Mouse (Mus musculus) heart, embryonic 15.5 days (tissue): ENCODE measurements around the gene Arf6. TPM values are rescaled to one million over a fixed set of nuclear protein-coding genes. Genes with fewer than 3 reads are reported as not detected.
"Not testable (repeated sequence)": the region's sequence is repeated elsewhere in the genome, so short reads cannot be mapped to it uniquely, and the experiment has no call there.

Source experiments
- ATAC-seq: fragments of 200-750 bp; cut with Nextera tagmentation; replicated peaks from 2 replicates; pipeline ENCODE4 v1.8.0; 2017; ENCODE audit warnings: low read depth, moderate TSS enrichment; ENCODE audit not compliant: insufficient number of reproducible peaks, insufficient read depth, low FRiP score
- H3K27ac ChIP-seq: fragments of 300-500 bp; sonication (generic); 2 replicates; pipeline ENCODE4 v1.5.1; 2015; ENCODE audit warnings: mild to moderate bottlenecking, inconsistent platforms
- H3K27me3 ChIP-seq: fragments of 300-500 bp; sonication (generic); 2 replicates; pipeline ENCODE4 v1.6.1; 2015; ENCODE audit warnings: inconsistent platforms
- H3K36me3 ChIP-seq: fragments of 300-500 bp; sonication (generic); 2 replicates; pipeline ENCODE4 v1.6.1; 2015; ENCODE audit warnings: mild to moderate bottlenecking, inconsistent platforms
- H3K4me1 ChIP-seq: fragments of 300-500 bp; sonication (generic); replicated peaks from 2 replicates; pipeline ENCODE4 v1.6.1; 2015; ENCODE audit warnings: inconsistent platforms
- H3K4me2 ChIP-seq: fragments of 300-500 bp; sonication (generic); 2 replicates; pipeline ENCODE4 v1.6.1; 2015; ENCODE audit warnings: inconsistent platforms, mild to moderate bottlenecking, moderate library complexity
- H3K4me3 ChIP-seq: fragments of 300-500 bp; sonication (generic); 2 replicates; pipeline ENCODE4 v1.5.1; 2015; ENCODE audit warnings: mild to moderate bottlenecking, inconsistent platforms
- H3K9ac ChIP-seq: fragments of 300-500 bp; sonication (generic); 2 replicates; pipeline ENCODE4 v1.6.1; 2015; ENCODE audit warnings: mild to moderate bottlenecking, inconsistent platforms
- H3K9me3 ChIP-seq: fragments of 300-500 bp; sonication (generic); replicated peaks from 2 replicates; pipeline ENCODE4 v1.6.1; 2016; ENCODE audit warnings: inconsistent platforms
- WGBS: fragments of 180-500 bp; shearing (Covaris S2); methylation state at CpG from one replicate; pipeline ENCODE4 v1.1.7; 2015; ENCODE audit warnings: mixed read lengths; 5-methylcytosine and 5-hydroxymethylcytosine counted together
- polyA plus RNA-seq: library from polyadenylated mRNA; unstranded; fragments of >200 nt; fragmentation: Nextera tagmentation; extraction: Ambion mirVana; gene quantifications from 2 replicates; pipeline ENCODE4 v1.2.1, GENCODE M21; 2015

Gene Arf6
- polyA plus RNA-seq, 1 experiment from 2014 or later, result 38.2 TPM

DNA sequence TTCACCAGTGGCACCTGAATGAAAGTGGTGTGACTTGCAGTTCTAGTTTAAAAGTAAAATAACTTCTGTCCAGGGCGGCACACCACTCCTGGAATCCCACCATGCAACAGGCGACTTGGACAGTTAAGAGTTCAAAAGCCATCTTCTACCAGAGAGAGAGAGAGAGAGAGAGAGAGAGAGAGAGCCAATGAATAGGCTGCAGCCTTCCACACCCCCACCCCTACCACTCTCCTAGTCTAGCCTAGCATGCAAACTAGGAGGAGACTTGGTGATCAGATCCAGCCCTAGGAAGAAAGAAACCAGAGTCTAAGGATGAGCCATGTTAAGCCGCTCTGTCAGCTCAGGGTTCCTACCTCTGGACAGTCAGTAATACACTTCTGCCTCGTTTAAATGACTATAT lies 9.6 kb upstream of the Arf6 start:
- peak overlapping the region; percentile 76 for H3K4me2 ChIP-seq
- ATAC-seq, result no peak
- no peaks in the 10 kb centered on the region for H3K36me3 ChIP-seq
- H3K27me3 ChIP-seq, result no peaks in the 10 kb centered on the region
- peak overlapping the region; percentile 62 for H3K4me3 ChIP-seq
- no peaks in the 10 kb centered on the region for H3K9me3 ChIP-seq
- 43% methylated on average over 4 of the region's 4 CpGs for WGBS
- H3K4me1 ChIP-seq, result peaks cover 13% of the 10 kb centered on the region
- peak overlapping the region; percentile 21; the same call in 1 of the 2 replicates for H3K27ac ChIP-seq
- no peak overlapping the region for H3K9ac ChIP-seq

DNA sequence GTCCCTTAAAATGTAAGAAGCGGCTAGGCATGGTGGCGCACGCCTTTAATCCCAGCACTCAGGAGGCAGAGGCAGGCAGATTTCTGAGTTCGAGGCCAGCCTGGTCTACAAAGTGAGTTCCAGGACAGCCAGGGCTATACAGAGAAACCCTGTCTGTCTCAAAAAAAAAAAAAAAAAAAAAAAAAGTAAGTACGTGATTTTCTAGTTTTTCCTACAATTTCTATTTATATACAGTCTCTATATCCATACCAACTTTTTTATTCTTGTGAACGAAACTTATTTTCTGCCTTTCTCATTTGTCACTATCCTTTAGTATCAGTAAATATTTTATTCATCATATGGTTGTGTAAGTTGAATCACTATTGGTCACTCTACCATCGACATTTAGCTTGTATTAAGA lies 8.8 kb upstream of the Arf6 start:
- peaks cover 13% of the 10 kb centered on the region for H3K4me1 ChIP-seq
- H3K27me3 ChIP-seq, H3K4me2 ChIP-seq, H3K9ac ChIP-seq, H3K27ac ChIP-seq, H3K9me3 ChIP-seq, H3K36me3 ChIP-seq, H3K4me3 ChIP-seq, ATAC-seq: not testable (repeated sequence)
- WGBS, result 88% methylated on average over 7 of the region's 7 CpGs

DNA sequence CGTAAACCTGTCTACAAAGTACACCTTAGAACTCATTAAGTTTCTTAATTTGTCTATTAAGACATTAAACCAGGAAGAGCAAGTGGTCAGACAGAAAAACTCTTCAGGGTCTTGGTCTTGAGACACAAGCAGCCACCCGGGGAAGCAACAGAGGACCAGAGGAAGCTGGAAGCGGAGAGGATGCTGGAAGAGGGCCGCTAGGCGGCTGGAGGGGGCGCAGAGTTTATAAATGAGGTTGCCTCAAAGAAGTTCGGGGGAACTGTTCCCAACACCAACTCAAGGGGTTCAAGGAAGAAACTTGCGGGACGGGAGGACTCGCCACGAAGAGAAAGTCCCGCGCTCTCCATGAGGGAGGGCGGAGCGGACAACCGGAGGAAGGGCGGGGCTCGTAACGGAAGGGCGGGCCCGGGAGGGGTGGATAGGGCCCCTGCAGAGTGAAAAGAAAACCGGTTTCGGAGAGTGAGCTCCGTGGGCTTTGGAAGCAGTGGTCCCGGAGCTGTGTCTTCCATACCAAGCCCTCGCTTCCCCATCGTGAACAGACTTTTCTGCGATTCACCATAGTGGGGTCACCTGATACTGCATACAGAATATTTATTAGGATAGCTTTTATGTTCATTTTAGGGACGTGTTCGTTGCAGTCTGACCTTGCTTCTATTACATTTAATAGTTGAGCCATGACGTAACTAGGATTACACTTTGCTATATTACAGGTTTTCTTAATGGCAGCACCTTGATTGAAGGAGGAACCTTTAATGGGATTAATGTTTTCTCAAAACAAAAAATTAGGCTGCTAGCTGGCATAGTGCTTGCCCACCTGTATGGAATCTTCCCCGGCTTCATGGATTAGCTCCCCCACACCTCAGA lies 7.8 kb upstream of the Arf6 start:
- 5% methylated on average over 32 of the region's 32 CpGs for WGBS
- H3K4me2 ChIP-seq, result peak overlapping the region; percentile 64
- no peaks in the 10 kb centered on the region for H3K9me3 ChIP-seq
- no peaks in the 10 kb centered on the region for H3K27me3 ChIP-seq
- no peaks in the 10 kb centered on the region for H3K36me3 ChIP-seq
- ATAC-seq, result no peak; the same call in 1 of the 2 replicates
- H3K9ac ChIP-seq, result peak overlapping the region; percentile 61
- peak overlapping the region; percentile 62 for H3K4me3 ChIP-seq
- H3K27ac ChIP-seq, result peak overlapping the region; percentile 81
- H3K4me1 ChIP-seq, result peaks cover 13% of the 10 kb centered on the region

- no peak overlapping the region for H3K9ac ChIP-seq
- no peaks in the 10 kb centered on the region for H3K9me3 ChIP-seq
- H3K4me3 ChIP-seq, result no peak overlapping the region
- peaks cover 14% of the 10 kb centered on the region for H3K4me1 ChIP-seq
- 75% methylated on average over 7 of the region's 7 CpGs for WGBS
- no peak overlapping the region for H3K27ac ChIP-seq
- ATAC-seq, result no peak
- no peaks in the 10 kb centered on the region for H3K27me3 ChIP-seq
- no peak overlapping the region for H3K4me2 ChIP-seq
- H3K36me3 ChIP-seq, result no peaks in the 10 kb centered on the region
These were observed 6.2 kb upstream of the Arf6 start for GRCm38 (mm10) chr12:69365757-69366156.

DNA sequence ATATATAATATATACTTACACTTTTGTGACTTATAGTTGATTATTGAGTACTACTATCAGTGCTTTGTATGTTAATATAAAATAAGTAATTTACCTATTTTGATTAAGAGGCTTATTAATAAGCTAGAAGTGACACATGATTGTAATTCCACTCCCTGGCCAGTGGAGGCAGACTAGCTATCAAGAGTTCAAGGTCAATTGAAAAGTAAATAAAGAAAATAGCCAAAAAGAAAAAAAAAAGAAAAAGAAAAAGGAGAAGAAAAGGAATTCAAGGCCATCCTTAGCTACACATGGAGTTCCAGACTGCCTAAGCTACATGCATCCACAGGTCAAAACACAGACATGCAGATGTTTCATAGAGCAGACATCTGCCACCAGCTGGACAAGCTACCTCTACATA lies 5.5 kb upstream of the Arf6 start:
- Histone ChIP-seq H3K9ac (no peak overlapping the region), H3K4me3 (no peak overlapping the region), H3K4me1 (peaks cover 16% of the 10 kb centered on the region), H3K9me3 (no peaks in the 10 kb centered on the region), H3K27ac (no peak overlapping the region), H3K27me3 (no peaks in the 10 kb centered on the region), H3K4me2 (no peak overlapping the region), H3K36me3 (no peaks in the 10 kb centered on the region)
- no peak for ATAC-seq

DNA sequence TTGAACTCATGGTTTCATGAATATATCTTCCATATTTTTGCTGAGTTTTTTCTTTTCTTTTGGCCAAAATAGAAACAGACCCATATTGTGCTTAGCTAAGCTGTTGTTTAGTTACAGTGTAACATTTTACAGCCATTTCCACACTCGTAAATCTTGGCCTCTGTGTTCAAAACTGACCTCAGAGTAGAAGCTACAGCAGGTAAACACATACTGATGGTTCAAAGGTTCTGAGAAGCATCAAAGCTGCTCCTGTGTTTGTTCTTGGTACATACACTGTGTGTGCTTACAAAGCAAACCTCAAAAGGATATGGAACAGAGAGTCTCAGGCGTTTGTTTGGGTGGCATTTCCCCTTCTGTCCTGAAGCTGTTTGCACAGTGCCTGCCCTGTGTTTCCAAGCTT lies 4.4 kb upstream of the Arf6 start:
- Histone ChIP-seq H3K9me3 (no peaks in the 10 kb centered on the region), H3K27ac (no peak overlapping the region), H3K4me2 (no peak overlapping the region), H3K4me3 (no peak overlapping the region), H3K9ac (no peak overlapping the region), H3K27me3 (no peaks in the 10 kb centered on the region), H3K4me1 (peaks cover 10% of the 10 kb centered on the region), H3K36me3 (no peaks in the 10 kb centered on the region)
- no peak for ATAC-seq
- WGBS, result 52% methylated on average over 2 of the region's 2 CpGs

DNA sequence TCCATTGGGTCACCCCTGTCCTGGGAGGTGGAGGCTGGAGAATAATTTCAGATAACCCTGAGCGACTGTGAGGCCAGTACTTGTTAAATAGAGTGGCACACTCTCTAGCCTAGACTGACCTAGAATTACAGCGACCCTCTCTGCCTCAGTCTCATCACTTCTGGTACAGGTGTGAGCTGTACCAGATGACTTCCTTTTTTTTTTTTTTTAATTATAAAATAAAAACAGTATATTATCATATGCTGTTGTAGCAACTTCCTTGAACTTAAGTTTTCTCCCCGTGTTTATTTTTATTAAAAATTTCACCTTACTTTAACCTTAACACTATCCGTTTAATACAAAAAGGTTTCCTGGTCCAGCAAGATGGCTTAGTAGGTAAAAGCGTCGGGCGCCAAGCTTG lies 1.0 kb upstream of the Arf6 start:
- Histone ChIP-seq H3K27me3 (no peaks in the 10 kb centered on the region), H3K4me2 (peak overlapping the region; percentile 87), H3K4me1 (peaks cover 17% of the 10 kb centered on the region), H3K36me3 (no peaks in the 10 kb centered on the region; the same call in 1 of the 2 replicates), H3K4me3 (peak overlapping the region; percentile 98), H3K9me3 (no peaks in the 10 kb centered on the region), H3K9ac (peak overlapping the region; percentile 100), H3K27ac (peak overlapping the region; percentile 99)
- ATAC-seq, result no peak
- 10% methylated on average over 7 of the region's 7 CpGs for WGBS

- H3K27me3 ChIP-seq, result no peaks in the 10 kb centered on the region
- H3K4me1 ChIP-seq, result peaks cover 20% of the 10 kb centered on the region
- peak; percentile 78 for ATAC-seq
- H3K9me3 ChIP-seq, result no peaks in the 10 kb centered on the region
- peak overlapping the region; percentile 100 for H3K9ac ChIP-seq
- H3K27ac ChIP-seq, result peak overlapping the region; percentile 99
- WGBS, result 0% methylated on average over 24 of the region's 24 CpGs
- H3K4me2 ChIP-seq, result peak overlapping the region; percentile 87
- peak overlapping the region; percentile 98 for H3K4me3 ChIP-seq
- H3K36me3 ChIP-seq, result no peaks in the 10 kb centered on the region; the same call in 1 of the 2 replicates
These were observed 513 bp upstream of the Arf6 start for GRCm38 (mm10) chr12:69371421-69371853.

DNA sequence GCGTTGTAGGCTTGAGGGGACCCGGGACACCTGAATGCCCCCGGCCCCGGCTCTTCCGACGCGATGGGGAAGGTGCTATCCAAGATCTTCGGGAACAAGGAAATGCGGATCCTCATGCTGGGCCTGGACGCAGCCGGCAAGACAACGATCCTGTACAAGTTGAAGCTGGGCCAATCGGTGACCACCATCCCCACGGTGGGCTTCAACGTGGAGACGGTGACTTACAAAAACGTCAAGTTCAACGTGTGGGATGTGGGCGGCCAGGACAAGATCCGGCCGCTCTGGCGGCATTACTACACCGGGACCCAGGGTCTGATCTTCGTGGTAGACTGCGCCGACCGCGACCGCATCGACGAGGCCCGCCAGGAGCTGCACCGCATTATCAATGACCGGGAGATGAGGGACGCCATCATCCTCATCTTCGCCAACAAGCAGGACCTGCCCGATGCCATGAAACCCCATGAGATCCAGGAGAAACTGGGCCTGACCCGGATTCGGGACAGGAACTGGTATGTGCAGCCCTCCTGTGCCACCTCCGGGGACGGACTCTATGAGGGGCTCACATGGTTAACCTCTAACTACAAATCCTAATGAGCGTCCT lies 881 bp downstream of the Arf6 start:
- Histone ChIP-seq H3K4me1 (peaks cover 20% of the 10 kb centered on the region), H3K27me3 (no peaks in the 10 kb centered on the region), H3K9me3 (no peaks in the 10 kb centered on the region), H3K27ac (peak overlapping the region; percentile 99), H3K4me2 (peak overlapping the region; percentile 87), H3K9ac (peak overlapping the region; percentile 100), H3K36me3 (no peaks in the 10 kb centered on the region; the same call in 1 of the 2 replicates), H3K4me3 (peak overlapping the region; percentile 98)
- ATAC-seq, result no peak
- under 1% methylated on average over 42 of the region's 42 CpGs for WGBS

DNA sequence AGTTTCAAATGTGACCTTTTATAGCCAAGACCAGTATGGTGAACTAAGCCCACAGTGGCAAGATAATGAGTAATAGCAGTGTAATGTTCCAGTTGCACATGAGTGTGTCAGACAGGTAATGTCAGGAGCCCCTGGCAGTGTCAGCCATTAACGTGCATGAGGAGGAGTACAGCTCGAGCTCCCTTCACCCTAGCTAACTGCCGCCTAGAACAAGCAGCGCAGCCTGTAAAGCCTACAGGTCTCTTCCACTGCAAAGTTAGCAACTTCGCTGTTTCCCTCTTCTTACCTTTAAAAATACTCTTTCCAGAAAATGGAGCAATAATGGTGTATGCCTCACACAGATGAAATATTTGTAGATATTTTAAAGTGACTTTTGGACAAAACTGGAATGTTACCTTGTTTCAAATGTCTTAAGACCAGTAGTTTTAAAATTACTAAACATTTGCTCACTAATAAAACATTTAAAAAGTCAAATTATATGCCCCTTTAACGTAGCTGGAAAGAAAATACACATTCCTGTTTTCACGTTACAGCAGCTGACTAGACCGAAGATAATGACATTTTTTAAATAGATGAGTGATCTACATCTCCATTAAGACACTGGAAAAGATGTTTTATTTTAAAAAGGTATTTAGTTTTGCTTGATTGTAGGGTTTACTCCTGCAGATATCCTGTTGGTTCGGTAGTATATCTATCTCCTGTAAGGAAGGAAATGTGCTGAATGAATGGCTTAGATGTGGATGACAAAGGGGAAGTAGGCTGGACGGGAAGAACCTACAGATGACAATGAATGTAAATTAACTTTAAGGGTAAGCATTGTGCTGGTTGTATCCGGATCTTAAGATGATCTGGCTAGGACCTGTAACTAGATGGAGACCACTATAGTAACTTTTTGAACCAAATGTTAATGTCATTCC lies 2.2 kb downstream of the Arf6 start:
- H3K4me1 ChIP-seq, result peaks cover 26% of the 10 kb centered on the region
- H3K4me2 ChIP-seq, result peak overlapping the region; percentile 87
- no peak for ATAC-seq
- H3K9ac ChIP-seq, result peak overlapping the region; percentile 100
- H3K36me3 ChIP-seq, result no peaks in the 10 kb centered on the region; the same call in 1 of the 2 replicates
- H3K27me3 ChIP-seq, result no peaks in the 10 kb centered on the region
- H3K4me3 ChIP-seq, result peak overlapping the region; percentile 98
- H3K9me3 ChIP-seq, result no peaks in the 10 kb centered on the region
- WGBS, result 22% methylated on average over 11 of the region's 11 CpGs
- peak overlapping the region; percentile 37; the same call in 1 of the 2 replicates for H3K27ac ChIP-seq

DNA sequence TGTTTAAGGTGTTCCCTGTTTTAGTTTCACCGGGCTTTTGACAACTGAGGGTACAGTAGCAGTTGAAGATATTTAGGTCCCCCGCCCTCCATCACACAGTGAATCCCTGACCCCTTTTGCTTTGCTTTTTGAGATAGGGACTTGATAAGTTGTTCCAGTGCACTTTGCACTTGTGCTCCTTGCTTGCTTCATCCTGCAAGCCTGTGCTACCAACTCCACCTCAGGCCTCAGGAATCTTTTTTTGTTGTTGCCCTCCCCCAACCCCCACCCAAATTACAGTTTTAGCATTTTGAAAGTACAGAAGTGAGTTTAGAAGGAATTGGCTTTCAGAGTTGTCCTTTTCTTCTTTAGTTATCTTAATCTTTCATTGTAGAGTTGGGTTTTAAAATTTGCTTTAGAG lies 4.2 kb downstream of the Arf6 start:
- Histone ChIP-seq H3K4me1 (peaks cover 23% of the 10 kb centered on the region), H3K4me3 (no peak overlapping the region; the same call in 1 of the 2 replicates), H3K27ac (no peak overlapping the region), H3K4me2 (peak overlapping the region; percentile 27), H3K27me3 (no peaks in the 10 kb centered on the region), H3K9ac (no peak overlapping the region), H3K36me3 (no peaks in the 10 kb centered on the region; the same call in 1 of the 2 replicates), H3K9me3 (no peaks in the 10 kb centered on the region)
- ATAC-seq, result no peak
- 68% methylated on average over 2 of the region's 2 CpGs for WGBS
